Mouse (Mus musculus): ENCODE measurements around the gene Gpc6.
"Not testable (repeated sequence)": the region's sequence is repeated elsewhere in the genome, so short reads cannot be mapped to it uniquely, and the experiment has no call there.

Gene Gpc6

DNA sequence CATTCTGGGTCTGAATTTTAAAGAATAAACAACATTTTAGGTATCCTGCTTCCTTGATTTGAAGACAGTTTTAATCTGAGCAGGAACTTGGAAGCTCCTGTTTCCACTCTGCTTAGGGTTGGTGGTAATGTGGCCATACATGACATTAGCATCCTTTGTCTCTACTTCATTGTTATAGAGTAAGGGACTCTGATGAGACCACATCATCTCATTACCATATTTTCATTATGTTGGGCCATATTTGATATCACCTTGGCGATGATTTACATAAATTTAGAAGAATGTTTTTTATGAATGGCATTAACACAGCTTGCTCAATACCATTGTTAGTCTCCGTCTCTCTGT, 436.8 kb downstream of the Gpc6 start:
- no peak for DNase-seq (ENCODE audit: low read depth, low spot score)

DNA sequence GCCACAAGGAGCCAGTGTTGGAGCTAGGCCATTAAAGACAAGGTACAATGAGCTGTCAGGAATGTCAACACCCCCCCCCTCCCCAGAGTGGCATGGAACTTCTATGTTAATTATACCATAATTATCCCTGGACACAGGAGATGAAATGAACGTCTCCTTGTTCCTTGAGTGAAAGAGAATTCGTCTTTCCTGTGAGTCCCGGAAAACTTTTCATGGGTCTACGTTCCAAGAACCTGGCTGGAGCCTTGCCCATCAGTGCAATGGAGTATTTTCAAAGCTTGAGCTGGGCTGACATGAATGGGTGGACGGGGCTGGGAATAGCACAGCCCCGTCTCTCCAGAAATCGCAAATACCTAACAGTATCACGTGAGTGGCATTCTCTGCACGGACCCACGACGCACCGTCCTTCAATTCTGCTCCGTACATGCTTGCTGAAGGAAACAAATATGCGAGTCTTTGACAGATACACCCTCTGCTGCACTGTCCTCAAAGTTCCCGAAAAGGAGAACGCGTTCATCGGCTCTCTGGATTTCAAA, 444.3 kb downstream of the Gpc6 start:
- no peak for DNase-seq (ENCODE audit: low read depth, low spot score)

DNA sequence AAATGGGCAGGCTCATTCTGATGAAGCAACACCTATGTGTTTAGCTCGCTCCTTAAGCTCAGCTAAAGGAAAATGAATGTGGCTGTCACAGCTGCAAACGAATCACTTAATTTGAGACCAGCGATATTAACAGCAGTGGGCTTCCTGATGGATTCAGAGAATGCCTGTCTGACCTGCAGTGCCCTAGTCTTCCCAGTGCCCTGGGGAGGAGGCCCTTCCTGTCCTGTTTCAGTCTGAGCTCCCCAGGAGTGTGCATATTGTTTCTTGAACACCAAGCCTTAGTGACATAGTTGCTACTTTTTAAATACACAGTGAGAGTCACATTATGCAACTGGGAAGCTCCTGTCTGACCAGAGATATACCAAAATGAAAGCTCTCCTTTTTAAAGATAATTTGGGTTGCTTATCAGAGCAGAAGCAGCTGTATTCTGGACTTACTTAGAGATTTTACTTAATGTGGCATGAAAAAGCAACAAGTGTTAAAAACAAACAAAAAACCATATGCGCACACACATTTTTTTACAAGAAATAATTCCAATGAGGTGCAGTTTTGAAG, 451.8 kb downstream of the Gpc6 start:
- DNase-seq (ENCODE audit: low read depth, low spot score): no peak

DNA sequence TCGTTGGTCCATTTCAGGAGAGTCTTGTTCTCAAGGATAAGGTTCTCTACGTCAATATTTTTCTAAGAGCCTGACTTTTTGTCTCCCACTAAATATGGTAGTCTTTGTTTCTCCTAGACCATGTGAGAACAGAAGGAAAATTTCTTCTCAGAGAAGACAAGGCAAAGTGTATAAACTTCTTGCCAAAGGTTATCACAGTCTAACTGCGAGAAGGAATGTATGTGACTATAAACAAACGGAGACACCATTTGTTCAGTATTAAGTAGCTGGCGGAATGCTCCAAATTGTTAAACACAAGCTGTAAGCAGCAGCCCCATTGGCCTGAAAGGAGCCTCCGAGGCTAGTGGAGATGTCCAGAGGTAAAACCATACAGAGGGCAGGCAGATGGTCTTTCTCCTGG, 454.9 kb downstream of the Gpc6 start:
- no peak for DNase-seq (ENCODE audit: low read depth, low spot score)

DNA sequence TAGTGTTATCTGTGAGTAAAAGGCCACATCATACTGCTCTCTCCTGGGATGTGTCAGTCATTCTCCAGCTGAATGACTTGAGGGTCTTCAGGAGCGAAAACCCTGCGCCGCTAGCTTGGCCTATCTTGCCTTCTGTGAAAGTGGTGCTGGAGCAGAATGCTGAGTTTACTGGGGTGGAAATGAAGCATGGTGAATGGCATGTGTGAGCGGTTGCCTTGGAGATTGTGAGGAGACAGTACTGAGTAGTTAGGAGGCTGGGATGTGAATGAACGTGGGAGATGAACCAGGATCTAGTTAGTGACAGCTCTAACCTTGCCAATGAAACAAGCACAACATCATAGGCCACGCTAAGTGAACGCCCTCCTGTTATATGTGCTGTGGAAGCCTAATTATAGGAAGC, 458.1 kb downstream of the Gpc6 start:
- DNase-seq (ENCODE audit: low read depth, low spot score): no peak

DNA sequence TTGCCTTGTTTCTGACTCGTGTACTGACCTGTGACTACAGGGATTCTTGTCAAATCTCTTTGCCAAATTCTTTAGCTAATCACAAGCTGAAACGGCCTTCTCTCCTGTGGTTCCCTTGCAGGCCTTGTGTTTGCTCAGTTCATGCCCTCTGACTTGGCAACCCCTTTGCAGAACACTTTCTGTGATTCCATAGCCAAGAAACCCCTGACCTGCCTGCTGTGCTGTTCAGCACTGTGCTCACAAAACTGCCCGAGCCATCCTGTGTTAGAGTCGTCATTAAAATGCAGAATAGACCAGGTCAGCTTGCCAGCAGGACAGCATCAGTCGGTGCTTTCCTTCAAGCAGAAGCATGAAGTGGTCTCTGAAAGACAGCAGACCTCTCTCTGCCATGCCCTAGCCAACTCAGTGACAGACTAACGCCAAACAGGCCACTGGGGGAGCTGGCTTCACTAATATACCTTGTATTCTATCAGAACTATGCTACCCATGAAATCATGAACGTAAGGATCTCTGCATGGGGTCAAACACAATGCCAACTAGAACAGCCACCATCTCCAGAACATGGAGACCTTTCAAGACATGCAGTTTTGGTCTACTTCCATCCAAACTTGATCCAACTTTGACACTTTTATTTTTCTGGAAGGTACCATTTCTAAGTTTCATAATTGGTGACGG, 459.1 kb downstream of the Gpc6 start:
- no peak for DNase-seq (ENCODE audit: low read depth, low spot score)

DNA sequence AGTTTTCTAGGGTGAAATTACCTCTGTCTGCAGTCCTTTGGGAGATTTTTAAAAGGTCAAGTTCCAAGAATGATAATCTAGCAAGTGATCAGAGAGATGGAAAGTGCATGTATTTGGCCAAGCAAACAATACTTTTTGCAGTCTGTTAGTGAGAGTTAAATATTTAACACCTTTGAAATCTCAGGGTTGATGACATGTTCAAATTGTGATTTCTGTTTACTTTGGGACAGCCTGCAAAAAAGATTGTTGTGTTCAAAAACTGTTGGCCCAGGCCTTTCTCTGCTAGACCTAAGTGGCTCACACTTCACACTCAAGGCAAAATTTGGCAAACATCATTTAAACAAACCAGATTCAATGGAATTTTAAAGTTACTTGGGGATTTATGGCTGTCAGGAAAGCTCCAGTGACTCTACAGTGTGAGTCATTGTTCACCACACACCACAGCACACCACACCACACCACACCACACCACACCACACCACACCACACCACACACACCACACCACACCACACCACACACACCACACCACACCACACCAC, 460.7 kb downstream of the Gpc6 start:
- DNase-seq (ENCODE audit: low read depth, low spot score): no peak

DNA sequence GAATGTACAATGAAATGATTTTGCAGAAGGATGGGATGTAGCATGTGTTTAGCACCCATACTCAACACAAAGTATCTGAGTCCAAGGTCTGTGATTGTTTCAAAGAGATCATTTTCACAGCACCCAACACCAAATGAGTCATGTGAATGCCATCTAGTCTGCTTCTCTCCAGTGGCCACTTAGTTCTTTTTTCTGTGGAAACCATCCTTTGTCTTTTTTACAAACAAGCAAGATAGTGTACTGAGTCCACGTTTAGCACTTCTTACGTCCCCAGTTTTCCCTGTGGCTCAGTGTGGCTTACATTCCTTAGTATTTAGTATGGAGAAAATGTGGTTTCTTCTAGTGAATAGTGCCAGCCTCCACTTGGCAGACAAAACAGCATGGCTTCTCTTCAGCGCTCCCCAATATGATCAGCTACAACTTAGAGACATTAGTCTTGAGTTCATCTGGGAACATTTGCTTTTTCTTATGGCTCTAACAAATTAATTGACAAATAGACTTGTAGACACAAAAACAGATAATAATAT, 465.7 kb downstream of the Gpc6 start:
- no peak for DNase-seq (ENCODE audit: low read depth, low spot score)

DNA sequence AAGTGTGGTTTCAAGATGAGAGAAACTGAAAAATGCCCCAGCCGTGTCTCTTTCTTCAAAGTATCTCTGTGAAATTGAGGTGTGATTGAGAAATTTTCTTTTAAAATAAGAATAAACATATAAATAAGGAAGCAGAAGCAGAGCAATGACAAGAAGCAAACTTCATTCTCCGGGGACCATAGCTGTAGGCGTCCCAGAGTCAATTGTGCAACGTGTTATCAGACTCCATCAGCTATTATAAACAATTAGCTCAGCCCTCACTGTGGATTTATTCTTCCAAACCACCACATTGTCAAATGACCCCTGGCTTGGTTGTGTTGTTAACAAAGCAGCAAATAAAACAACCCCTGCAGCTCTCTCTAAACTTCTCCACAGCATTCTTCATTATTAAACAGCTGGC, 466.3 kb downstream of the Gpc6 start:
- DNase-seq (ENCODE audit: low read depth, low spot score): no peak

DNA sequence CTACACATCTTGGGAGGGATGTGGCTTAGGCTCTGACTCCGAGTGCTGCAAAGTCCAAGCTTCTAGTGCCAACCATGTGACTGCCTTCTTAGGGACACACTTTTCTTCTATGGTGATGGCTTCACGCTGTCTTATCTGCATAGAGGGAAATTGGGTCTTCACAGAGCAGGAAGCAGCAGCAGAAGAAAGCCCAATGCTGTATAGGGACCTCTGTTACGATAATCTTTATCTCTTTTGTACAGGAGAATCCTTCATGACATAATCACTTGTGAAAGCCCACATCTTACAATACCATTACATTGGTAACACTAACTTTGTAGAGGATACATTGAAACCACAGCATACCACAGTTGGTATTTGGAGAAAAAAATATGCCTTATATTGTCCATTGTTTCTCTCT, 472.1 kb downstream of the Gpc6 start:
- DNase-seq (ENCODE audit: low read depth, low spot score): no peak

DNA sequence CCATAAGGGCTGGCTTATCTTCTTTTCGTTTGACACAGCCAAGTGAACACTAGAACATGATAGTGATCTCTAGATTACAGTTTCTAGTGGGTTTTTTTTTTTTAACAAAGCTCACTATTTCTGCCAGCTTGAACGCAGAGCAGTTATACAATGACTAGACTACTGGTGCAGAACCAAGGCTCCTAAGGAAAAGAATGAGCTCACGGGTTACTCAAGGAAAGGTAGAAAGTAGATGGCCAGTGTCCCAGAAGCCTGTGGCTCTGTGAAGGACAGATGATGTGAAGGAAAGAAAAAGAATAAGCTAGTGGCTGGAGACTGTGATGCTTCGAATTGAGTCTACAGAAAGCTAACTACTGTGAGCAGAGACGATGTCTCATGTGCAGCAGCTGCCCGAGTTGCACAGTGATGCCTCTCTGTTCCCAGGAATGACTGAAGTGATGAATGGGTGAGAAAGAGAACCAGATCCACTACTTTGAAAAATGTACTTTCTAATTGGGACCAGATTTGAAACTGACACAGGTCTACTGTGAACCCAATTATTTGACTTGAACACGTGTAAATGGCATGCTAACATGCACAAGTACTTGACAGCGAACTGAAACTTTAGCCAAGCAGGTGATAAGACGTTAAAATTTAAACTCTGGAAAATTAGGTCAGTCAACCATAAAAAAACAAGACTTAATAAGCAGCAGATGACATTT, 482.9 kb downstream of the Gpc6 start:
- no peak for DNase-seq (ENCODE audit: low read depth, low spot score)

DNA sequence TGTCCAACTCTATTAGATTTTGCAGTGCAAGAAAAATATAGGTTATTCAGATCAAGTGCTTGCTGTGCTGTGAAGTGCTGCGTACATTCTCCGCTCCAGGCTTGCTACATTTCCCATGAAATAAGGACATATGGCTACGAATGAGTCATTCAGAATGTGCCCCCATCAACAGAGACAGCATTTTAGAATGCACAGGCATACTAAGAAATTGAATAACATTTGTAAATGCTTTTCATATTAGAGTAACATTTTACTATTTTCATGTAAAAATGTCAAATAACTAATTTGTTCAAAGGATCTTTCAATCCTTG, 483.4 kb downstream of the Gpc6 start:
- no peak for DNase-seq (ENCODE audit: low read depth, low spot score)

DNA sequence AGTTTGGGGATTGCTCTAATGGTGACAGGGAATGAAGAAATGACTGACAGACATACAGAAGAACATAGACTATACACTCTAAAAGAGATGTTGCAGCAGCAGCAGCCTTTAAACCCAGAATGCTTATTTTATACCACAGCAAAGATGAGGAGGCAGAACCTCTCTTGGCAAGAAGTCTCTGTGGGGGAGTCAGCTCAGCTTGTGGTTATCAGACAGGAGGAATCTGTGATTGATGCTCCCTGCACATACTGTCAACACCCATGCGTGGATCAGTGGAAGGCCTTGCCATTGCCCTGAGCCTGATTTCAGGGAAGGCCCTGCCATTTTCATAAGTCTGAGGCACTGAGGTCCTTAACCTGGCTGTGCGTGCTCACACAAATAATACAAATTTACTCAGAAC, 484.7 kb downstream of the Gpc6 start:
- DNase-seq (ENCODE audit: low read depth, low spot score): no peak

DNA sequence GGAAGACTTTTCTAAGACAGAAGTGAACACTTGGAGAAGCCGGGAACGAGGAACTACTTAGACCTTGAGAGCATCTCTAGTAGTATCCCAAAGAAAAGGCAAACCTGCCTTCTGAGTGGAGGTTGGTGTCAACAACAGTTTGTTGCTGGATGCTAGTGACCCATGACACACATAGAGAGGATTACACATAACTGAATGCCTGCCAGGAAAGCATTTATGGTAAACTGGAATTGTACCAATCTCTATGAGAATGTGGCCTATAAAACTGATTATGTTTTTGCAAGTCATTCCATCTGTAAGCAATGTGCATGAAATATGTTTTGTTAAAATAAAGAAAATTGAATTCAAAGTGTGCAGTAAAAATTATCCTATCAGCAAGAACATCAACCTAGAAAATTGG, 485.4 kb downstream of the Gpc6 start:
- no peak for DNase-seq (ENCODE audit: low read depth, low spot score)

DNA sequence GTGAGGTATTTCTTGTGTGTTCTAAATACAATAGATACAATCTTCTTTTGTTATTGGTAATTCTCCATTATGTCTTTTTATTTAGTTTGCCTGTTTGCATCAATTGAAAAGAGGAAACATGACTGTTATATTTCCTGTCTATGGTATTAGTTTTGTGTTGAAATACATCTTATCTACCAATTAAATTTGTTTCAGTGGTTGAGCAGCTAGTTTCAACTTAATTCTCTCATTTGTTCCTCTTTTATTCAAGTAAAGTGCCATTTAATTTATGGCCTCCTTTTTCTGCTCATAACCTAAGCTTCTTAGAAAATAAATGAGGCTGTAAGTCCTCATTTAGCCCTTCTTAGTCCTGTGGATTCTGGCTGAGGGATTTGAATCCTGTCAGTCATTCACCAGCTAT, 489.9 kb downstream of the Gpc6 start:
- DNase-seq (ENCODE audit: low read depth, low spot score): no peak

DNA sequence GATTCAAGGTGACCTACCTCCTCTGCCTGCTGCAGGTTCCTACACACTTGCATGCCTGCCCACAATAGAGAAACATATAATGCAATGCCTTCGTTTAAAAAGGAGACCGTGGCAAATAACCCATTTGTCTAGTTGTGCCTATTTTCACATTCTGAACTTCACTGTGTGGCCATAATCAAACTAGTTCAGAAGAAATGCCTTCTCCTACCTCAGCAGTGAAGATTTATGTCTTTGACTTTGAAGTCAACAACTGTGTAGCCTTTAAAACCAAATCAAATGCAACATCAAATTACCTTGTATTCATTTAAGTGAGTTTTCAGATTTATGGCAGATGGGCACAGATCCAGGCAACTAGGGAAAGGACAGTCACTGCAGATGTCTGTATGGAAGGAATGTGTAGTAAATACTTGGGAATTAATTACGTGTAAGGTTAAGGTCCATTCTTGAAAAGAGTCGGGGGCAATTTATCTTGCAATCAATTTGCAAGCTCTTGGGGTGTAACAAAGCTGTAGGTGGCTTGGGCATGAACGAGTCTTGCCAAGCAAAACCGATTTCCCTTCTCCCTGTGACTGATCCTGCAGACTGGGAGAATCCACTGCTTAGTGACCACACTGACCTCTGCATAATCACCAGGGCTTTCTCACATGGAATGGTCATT, 494.6 kb downstream of the Gpc6 start:
- no peak for DNase-seq (ENCODE audit: low read depth, low spot score)

DNA sequence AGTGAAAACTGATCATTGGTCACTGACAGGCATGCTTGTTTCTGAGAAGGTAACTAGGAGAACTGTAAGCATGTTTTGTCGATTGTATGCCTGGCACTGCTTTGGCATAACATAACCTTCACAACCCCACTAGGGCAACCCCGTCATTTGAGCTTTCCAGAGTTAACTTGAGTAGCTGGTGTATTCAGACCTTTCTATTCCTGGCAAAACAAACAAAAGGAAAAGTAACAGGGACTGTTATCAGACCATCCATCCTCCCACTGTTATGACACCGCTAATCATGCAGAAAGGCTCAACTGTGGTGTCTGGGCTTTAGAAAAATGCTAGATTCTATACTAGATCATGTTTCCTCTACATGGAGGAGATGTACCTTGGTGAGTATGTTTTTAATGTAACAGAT, 496.1 kb downstream of the Gpc6 start:
- DNase-seq (ENCODE audit: low read depth, low spot score): no peak

DNA sequence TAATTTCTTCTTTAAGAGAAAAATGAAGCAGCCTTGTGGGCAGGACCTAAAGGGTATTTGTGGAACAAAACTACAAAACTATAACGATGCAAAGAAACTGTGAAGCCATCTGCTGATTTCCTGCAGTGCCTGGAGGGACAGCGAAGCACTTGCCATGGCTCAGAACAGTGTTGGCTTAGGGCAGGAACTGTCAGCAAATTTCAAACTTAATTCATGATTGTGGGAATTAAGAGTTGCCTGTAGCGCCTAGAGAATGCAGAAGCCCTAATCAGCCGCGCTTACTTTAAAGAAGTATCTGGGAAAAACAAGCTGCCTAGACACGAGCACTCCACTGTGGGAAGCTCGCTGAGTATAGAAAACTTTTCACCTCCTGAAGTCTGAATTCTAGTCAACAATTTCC, 501.0 kb downstream of the Gpc6 start:
- no peak for DNase-seq (ENCODE audit: low read depth, low spot score)

DNA sequence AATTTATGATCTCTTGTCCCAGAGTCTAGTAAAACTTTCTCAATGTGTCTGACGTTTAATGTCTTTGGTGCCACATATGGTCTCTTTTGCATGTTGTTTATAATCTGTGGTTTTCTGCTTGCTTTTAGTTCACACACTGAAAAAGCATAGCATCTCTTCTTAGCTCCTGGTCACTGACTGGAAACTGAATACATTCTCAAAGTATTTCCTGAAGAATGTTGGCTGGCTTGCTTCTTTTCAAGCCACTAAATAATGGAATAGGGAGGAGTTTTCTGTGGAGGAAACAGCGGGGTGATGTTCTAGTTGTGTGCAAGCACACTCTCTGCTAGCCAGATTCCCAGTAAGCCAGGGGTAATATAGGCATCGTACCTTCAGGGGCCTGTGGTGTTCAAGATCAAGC, 502.7 kb downstream of the Gpc6 start:
- DNase-seq (ENCODE audit: low read depth, low spot score): no peak

DNA sequence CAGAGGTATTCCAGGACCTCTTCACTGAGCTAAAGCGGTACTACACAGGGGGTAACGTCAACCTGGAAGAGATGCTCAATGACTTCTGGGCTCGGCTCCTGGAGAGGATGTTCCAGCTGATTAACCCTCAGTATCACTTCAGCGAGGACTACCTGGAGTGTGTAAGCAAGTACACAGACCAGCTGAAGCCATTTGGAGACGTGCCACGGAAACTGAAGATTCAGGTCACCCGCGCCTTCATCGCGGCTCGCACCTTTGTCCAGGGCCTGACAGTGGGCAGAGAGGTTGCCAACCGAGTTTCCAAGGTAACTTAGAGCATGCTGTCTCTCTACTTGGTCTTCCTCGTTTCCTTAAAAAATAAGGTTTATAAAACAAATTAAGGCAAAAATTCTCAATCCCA, 510.6 kb downstream of the Gpc6 start:
- no peak for DNase-seq (ENCODE audit: low read depth, low spot score)

DNA sequence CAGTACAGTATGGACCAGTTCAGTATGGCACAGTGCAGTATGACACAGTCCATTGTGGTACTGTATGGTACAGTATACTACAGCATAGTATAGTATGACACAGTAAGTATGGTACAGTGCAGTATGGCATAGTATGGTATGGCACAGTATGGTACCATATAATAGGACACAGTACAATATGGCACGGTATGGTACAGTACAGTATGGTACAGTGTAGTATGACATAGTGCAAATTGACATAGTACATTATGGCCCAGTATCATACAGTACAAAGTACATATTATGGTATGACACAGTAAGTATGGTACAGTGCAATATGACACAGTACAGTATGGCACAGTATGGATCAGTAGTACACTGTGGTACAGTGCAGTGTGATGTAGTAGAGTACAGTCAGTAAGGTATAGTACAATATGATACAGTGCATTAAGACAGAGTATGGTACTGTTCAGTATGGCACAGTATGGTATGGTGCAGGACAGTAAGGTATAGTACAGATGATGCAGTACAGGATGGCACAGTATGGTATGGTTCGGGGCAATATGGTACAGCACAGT, 521.6 kb downstream of the Gpc6 start:
- DNase-seq (ENCODE audit: low read depth, low spot score): not testable (repeated sequence)

DNA sequence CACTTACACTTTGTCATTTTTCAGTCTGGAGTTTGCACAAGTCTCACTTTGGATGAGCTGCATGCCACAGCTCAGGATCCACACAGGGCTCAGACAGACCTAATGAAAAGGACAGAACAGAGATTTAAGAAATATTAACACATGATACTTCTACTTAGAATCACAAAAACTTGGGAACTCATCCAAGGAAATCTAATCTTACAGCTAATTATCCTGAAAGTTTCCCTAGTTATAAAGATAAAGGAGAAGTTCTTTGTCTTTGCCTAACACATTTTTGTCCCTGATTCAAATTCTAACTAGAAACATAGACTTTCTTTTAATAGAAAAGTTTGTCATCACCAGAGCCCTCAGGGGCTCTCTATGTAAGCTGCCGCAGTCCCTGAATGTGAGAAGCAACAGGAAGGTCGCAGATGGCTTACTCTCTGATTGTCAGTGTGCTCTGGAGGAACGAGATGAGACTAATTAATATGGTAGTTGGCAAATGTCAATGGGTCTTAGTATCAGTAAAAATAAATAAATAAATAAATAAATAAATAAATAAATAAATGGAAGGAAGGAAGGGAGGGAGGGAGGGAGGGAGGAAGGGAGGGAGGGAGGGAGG, 526.4 kb downstream of the Gpc6 start:
- no peak for DNase-seq (ENCODE audit: low read depth, low spot score)

Measured in WW6 (cell line).